Comparison of ENCODE assay signal across 14 mouse cellular contexts in the genomic region with DNA sequence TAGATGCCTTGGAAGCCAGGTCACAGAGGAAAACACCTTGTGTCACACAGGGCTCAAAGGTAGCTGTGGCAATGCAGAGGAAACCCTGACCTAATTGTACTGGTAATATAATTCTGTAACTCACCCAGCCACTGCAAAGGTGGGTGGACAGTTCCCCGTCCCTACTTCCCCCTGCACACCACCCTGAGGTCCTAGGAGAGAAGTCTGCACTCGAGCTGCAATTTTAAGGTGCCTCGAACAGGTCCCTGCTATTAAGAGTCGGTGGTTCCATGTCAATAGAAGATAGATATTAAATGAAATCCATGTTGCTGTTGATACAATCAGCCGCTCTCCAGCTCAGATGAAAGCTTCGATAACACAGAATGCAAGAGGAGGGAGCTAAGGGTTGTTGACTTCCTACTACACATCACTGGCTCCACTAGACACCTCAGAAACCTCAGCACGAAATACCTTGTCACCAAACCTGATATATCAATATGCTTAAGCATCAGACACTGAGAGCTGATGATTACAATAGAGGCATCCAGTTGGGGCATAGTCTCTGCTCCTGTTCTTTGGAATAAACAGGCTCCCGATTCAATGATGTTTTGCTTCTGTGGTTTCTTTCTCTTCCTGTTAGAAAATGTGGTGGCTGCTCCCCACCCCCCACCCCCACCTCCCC.
DNase-seq lines count a peak whose midpoint lies in the region; ATAC-seq and TF ChIP-seq lines count a peak whose summit lies in the region.
"Had no signal": no experiment of that assay in that cellular context is flagged by ENCODE, and none has a peak within 500 bp of the region (broad histone marks: within the 10 kb centered on the region; RNA-seq: fewer than 3 reads in every experiment).

No protein-coding gene starts in this region.

- peak overlapping the region; percentile 90 for H3K27ac ChIP-seq in liver, embryonic 11.5 days (ENCODE audit: low read depth, low read length)
- H3K27ac ChIP-seq in bone marrow, adult 2 months (ENCODE audit: control insufficient read depth, insufficient read depth, low read depth, low read length, poor library complexity), result peak overlapping the region; percentile 25; the same call in 1 of the 2 replicates
- H3K27ac ChIP-seq: heart, adult 2 months; intestine, embryonic 15.5 days; limb, embryonic 15.5 days had no signal

- no peaks in the 10 kb centered on the region for H3K9me3 ChIP-seq in liver, embryonic 11.5 days (ENCODE audit: control insufficient read depth, low read length)
- H3K9me3 ChIP-seq: embryonic facial prominence, embryonic 10.5 days; intestine, embryonic 15.5 days; limb, embryonic 15.5 days had no signal

- H3K4me1 ChIP-seq in liver, embryonic 11.5 days (replicated peaks; ENCODE audit: control insufficient read depth, insufficient read depth, low read length), result peaks cover 72% of the 10 kb centered on the region
- peaks cover 14% of the 10 kb centered on the region for H3K4me1 ChIP-seq in bone marrow, adult 2 months (ENCODE audit: control insufficient read depth, insufficient read depth, low read length)

- H3K4me2 ChIP-seq in liver, embryonic 11.5 days, result no peak overlapping the region
- H3K4me2 ChIP-seq: intestine, embryonic 15.5 days; limb, embryonic 15.5 days had no signal

- TF ChIP-seq CTCF in bone marrow, adult 2 months (IDR thresholded peaks at IDR 0.05; ENCODE audit: control insufficient read depth, insufficient read depth, low read length), result no peak

- no peak for TF ChIP-seq POLR2A in bone marrow, adult 2 months (IDR thresholded peaks at IDR 0.05; ENCODE audit: borderline replicate concordance, control insufficient read depth, low read depth, low read length)

- WGBS in liver, embryonic 11.5 days, result 49% methylated on average over 8 of the region's 8 CpGs
- 6% methylated on average over 8 of the region's 8 CpGs for WGBS in bone marrow, adult 2 months

- H3K27me3 ChIP-seq in liver, embryonic 11.5 days (replicated peaks; ENCODE audit: control insufficient read depth, insufficient read depth, low read length), result no peaks in the 10 kb centered on the region
- H3K27me3 ChIP-seq in splenic B cell, adult 2 months (ENCODE audit: control insufficient read depth, insufficient read depth, low read length, poor library complexity, severe bottlenecking), result no peaks in the 10 kb centered on the region
- H3K27me3 ChIP-seq: intestine, embryonic 15.5 days had no signal

- H3K36me3 ChIP-seq in liver, embryonic 11.5 days (ENCODE audit: control insufficient read depth, insufficient read depth, low read length), result no peaks in the 10 kb centered on the region
- H3K36me3 ChIP-seq in splenic B cell, adult 2 months (ENCODE audit: control insufficient read depth, insufficient read depth, low read length, poor library complexity, severe bottlenecking), result no peaks in the 10 kb centered on the region
- H3K36me3 ChIP-seq: embryonic facial prominence, embryonic 10.5 days; intestine, embryonic 15.5 days; limb, embryonic 15.5 days had no signal

- no peak for ATAC-seq in liver, embryonic 11.5 days (replicated peaks; ENCODE audit: low FRiP score)
- ATAC-seq in megakaryocyte, adult 5-6 weeks (ENCODE audit: poor library complexity, severe bottlenecking), result peak; percentile 68
- ATAC-seq: intestine, embryonic 15.5 days had no signal

- DNase-seq in liver, embryonic 11.5 days (ENCODE audit: low spot score), result no peak
- no peak for DNase-seq in liver
- DNase-seq in splenic B cell, adult 2 months (ENCODE audit: low read depth, low spot score), result peak; percentile 60
- no peak for DNase-seq in kidney, postnatal 10 days
- no peak for DNase-seq in adrenal gland, adult 2 months
- DNase-seq in heart, postnatal 14 days, result no peak
- DNase-seq: cerebellum, adult 8-10 months had no signal

- no peak overlapping the region for H3K4me3 ChIP-seq in liver, embryonic 11.5 days (ENCODE audit: low read depth, low read length)
- H3K4me3 ChIP-seq in bone marrow, adult 2 months (replicated peaks; ENCODE audit: control insufficient read depth, low read depth, low read length), result no peak overlapping the region
- H3K4me3 ChIP-seq: embryonic facial prominence, embryonic 10.5 days; heart, adult 2 months; intestine, embryonic 15.5 days; limb, embryonic 15.5 days; myocyte had no signal

- H3K9ac ChIP-seq in liver, embryonic 11.5 days (ENCODE audit: low read depth, low read length), result no peak overlapping the region
- H3K9ac ChIP-seq: intestine, embryonic 15.5 days; limb, embryonic 15.5 days had no signal

- intact Hi-C loops in heart, postnatal 14 days (cut with DNase I), result no loop called here
